Mouse (Mus musculus) erythroblast, adult 5-6 weeks (primary cell): Measurements from ENCODE around the gene Alkbh4. TPM values are rescaled to one million over a fixed set of nuclear protein-coding genes. Genes with fewer than 3 reads are reported as not detected.

Source experiments
- ATAC-seq: replicated peaks from 2 replicates; pipeline ENCODE4 v1.8.0; 2016; ENCODE audit warnings: moderate number of reproducible peaks, mild to moderate bottlenecking, moderate TSS enrichment, inconsistent platforms; ENCODE audit not compliant: poor library complexity, low FRiP score, severe bottlenecking
- total RNA-seq, 2 experiments: library from RNA; stranded (forward) in 1 of 2; stranded (reverse) in 1 of 2; fragments of 150-400 nt in 1 of 2; fragments of 200-764, 138-1000 nt in 1 of 2; gene quantifications; 2 replicates each; pipeline versions ENCODE4 v1.2.3 to v1.2.4; 2015 to 2017; ENCODE audit warnings: low replicate concordance in 2 of 2

Gene Alkbh4
- total RNA-seq, 2 experiments from 2014 or later: 3.4 to 7.7 TPM

DNA sequence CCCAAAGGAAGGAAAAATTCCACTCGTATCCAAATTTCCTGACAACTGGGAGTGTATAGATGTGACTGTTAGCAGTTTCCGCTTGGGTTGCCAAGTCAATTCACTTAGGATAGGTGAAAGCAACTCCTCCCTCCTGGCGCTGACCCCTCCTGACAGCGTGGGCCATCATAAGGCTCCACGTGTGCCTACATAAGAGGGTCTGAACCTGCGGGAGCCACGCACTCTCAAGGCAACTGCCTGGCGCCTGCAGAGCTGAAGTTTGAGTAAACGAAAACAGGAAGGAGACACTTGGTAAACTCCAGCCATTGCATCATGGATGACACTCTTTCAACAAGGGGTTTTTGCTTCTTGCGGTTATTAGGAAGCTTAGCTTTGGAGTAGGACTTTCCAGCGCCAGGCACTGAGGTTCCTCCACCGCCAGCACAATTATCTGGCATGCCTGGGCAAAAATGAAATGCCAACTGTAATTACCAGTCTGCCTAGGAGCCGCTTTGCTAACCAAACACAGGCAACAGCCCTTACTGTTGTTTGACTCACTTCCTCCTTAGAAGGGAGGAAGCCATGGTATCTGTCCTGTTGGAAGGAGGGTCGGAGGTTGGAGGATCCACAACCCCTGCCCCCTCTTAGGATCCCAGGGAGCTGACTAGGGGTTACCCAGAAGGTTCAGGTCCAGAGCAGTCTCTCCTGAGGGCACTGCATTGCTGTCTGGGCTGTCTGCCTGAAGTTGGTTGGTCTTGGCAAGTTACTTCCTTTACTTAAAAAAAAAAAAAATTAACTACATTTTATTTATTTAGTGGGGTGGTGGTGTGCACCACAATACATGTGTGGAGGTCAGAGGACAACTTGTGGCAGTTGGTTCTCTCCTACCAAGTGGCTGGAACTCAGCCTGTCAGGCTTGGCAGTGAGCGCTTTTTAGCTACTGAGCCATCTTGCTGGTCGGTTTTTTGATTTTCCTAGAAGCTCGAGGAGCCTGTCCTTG lies 35.7 kb downstream of the Alkbh4 start:
- ATAC-seq: no peak; the same call in 1 of the 2 replicates

GRCm38 (mm10) chr5:136172939-136173338 lies 37.0 kb downstream of the Alkbh4 start:
- ATAC-seq: no peak

- no peak for ATAC-seq
Observed at GRCm38 (mm10) chr5:136173606-136174463, 37.9 kb downstream of the Alkbh4 start.

DNA sequence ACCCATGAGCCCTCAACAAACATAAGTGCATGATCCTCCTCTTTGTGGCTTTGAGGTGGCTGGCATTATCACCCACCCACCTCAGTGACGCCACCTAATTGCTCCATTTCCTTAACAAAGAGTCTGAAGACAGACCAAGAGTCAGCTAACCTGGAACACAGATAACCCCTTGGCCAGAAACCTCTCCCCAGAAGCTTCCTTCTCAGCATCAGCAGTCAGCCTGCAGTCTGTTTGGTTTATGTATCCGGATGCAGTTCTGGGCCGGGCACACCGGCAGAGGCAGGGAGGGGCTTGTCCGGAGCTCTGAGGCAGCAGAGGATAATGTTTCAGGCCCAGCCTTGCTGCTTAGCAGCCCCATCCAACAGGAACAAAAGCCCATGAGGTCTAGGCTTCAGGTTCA lies 43.6 kb downstream of the Alkbh4 start:
- no peak for ATAC-seq

DNA sequence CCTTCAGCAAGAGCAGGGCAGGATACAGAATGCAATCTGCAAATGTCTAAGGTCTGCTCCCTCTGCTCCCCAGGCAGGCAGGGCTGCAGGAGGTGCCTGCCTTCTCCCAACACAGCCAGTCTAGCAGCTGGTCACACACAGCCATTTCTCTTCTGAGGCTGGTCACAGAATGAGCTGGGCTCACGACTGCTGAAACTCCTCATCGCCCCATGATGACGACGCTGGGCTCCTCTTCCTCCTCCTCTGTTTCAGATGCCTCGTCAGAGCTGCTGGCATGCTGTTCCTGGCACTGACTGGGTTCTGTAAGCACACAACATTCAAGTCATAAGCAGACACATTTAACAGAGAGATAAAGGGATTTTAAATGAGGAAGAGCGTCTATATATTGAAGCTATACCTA lies 45.3 kb downstream of the Alkbh4 start:
- no peak for ATAC-seq

GRCm38 (mm10) chr5:136182049-136182448 lies 46.1 kb downstream of the Alkbh4 start:
- ATAC-seq: no peak

DNA sequence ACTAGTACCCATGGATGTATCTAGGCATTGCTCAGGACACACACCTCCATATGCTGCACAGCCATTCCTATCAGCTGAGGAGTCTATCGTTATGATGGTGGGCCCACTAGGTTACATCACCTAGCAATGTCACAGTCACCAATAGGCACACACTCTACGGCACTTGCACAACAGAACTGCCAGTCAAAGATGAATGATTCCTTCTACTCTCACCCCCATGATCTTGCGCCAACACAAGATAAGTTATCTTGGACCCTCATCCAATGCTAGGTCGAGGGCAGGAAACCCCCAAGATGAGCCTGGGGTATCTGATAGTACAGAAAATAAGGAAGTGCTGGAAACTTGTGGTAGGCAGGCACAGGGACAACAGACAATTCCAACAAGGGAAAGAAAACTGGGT lies 46.9 kb downstream of the Alkbh4 start:
- ATAC-seq: no peak

DNA sequence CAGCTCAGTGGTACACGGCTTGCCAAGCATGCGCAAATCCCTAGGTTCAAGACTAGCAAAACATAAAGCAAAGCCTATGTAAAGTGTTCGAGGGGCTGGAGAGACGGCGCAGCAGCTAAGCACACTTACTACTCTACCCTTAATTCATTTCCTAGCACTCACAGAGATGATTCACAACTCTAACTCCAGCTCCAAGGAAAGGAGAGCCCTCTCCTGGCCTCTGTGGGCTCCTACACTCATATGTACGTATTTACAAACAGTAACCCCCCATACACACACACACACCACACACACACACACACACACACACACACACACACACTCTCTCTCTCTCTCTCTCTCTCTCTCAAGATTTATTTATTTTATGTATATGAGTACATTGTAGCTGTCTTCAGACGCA lies 47.8 kb downstream of the Alkbh4 start:
- no peak for ATAC-seq

DNA sequence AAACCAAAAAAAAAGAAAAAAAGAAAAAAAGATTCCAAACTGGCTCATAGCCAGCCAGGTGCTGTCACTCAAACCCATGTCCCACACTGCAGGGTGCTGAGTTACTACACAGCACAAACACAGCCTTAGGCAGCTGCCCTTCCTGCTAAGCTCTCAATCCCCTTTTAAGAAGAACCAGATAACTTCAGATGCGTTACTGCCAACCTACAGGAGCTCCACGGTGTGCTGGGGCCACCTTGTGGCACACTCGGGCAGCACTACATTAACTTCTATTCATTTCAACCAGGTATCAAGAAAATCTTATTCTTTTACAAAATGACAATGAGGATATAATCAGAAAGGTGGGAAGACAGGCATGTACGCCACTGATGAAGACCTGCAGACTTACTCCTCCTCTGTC lies 50.8 kb downstream of the Alkbh4 start:
- ATAC-seq: 0 out of 2 replicates have a peak, but pooled peaks have one; percentile 44

Other genes with a start within 250 kb of the Alkbh4 start
- not detected in 2 replicates for gene Hspb1, start 248.2 kb upstream of the Alkbh4 start, total RNA-seq (2015; ENCODE audit: low replicate concordance)
- gene Hspb1, start 248.2 kb upstream of the Alkbh4 start, total RNA-seq (2017; ENCODE audit: low replicate concordance): not detected in 2 replicates
- gene Ywhag, start 201.5 kb upstream of the Alkbh4 start, total RNA-seq (2015; ENCODE audit: low replicate concordance): 14.8 and 40.5 TPM in 2 replicates
- 17.3 and 17.9 TPM in 2 replicates for gene Ywhag, start 201.5 kb upstream of the Alkbh4 start, total RNA-seq (2017; ENCODE audit: low replicate concordance)
- gene Ssc4d, start 161.6 kb upstream of the Alkbh4 start, total RNA-seq (2015; ENCODE audit: low replicate concordance): 6.0 and 6.3 TPM in 2 replicates
- 0.56 TPM in 1 of 2 replicates, not detected in the other for gene Ssc4d, start 161.6 kb upstream of the Alkbh4 start, total RNA-seq (2017; ENCODE audit: low replicate concordance)
- gene Zp3, start 156.0 kb upstream of the Alkbh4 start, total RNA-seq (2015; ENCODE audit: low replicate concordance): not detected in 2 replicates
- not detected in 2 replicates for gene Zp3, start 156.0 kb upstream of the Alkbh4 start, total RNA-seq (2017; ENCODE audit: low replicate concordance)
- gene Dtx2, start 141.3 kb upstream of the Alkbh4 start, total RNA-seq (2015; ENCODE audit: low replicate concordance): 3.8 and 22.1 TPM in 2 replicates
- 2.3 TPM in 1 of 2 replicates, not detected in the other for gene Dtx2, start 141.3 kb upstream of the Alkbh4 start, total RNA-seq (2017; ENCODE audit: low replicate concordance)
- not detected in 2 replicates for gene Upk3b, start 97.7 kb upstream of the Alkbh4 start, total RNA-seq (2015; ENCODE audit: low replicate concordance)
- 0.14 TPM in 1 of 2 replicates, not detected in the other for gene Upk3b, start 97.7 kb upstream of the Alkbh4 start, total RNA-seq (2017; ENCODE audit: low replicate concordance)
- gene Upk3bl, start 81.7 kb upstream of the Alkbh4 start, total RNA-seq (2015; ENCODE audit: low replicate concordance): not detected in 2 replicates
- not detected in 2 replicates for gene Upk3bl, start 81.7 kb upstream of the Alkbh4 start, total RNA-seq (2017; ENCODE audit: low replicate concordance)
- 1.9 and 3.3 TPM in 2 replicates for gene Rasa4, start 52.2 kb upstream of the Alkbh4 start, total RNA-seq (2015; ENCODE audit: low replicate concordance)
- 4.3 TPM in 2 replicates for gene Rasa4, start 52.2 kb upstream of the Alkbh4 start, total RNA-seq (2017; ENCODE audit: low replicate concordance)
- 34.6 and 42.0 TPM in 2 replicates for gene Polr2j, start 19.5 kb upstream of the Alkbh4 start, total RNA-seq (2015; ENCODE audit: low replicate concordance)
- gene Polr2j, start 19.5 kb upstream of the Alkbh4 start, total RNA-seq (2017; ENCODE audit: low replicate concordance): 24.1 and 62.5 TPM in 2 replicates
- 2.9 and 24.2 TPM in 2 replicates for gene Lrwd1, start 72 bp upstream of the Alkbh4 start, total RNA-seq (2015; ENCODE audit: low replicate concordance)
- 11.9 and 14.8 TPM in 2 replicates for gene Lrwd1, start 72 bp upstream of the Alkbh4 start, total RNA-seq (2017; ENCODE audit: low replicate concordance)
- 6.9 and 13.1 TPM in 2 replicates for gene Orai2, start 34.6 kb downstream of the Alkbh4 start, total RNA-seq (2015; ENCODE audit: low replicate concordance)
- gene Orai2, start 34.6 kb downstream of the Alkbh4 start, total RNA-seq (2017; ENCODE audit: low replicate concordance): 6.4 and 10.6 TPM in 2 replicates
- 1.5 and 6.1 TPM in 2 replicates for gene Prkrip1, start 62.8 kb downstream of the Alkbh4 start, total RNA-seq (2015; ENCODE audit: low replicate concordance)
- 4.9 and 14.5 TPM in 2 replicates for gene Prkrip1, start 62.8 kb downstream of the Alkbh4 start, total RNA-seq (2017; ENCODE audit: low replicate concordance)
- 1.5 and 3.8 TPM in 2 replicates for gene Sh2b2, start 110.4 kb downstream of the Alkbh4 start, total RNA-seq (2015; ENCODE audit: low replicate concordance)
- 1.8 and 5.0 TPM in 2 replicates for gene Sh2b2, start 110.4 kb downstream of the Alkbh4 start, total RNA-seq (2017; ENCODE audit: low replicate concordance)